Mouse (Mus musculus): Measurements from ENCODE around the gene Ptn. TPM values are rescaled to one million over a fixed set of nuclear protein-coding genes. Genes with fewer than 3 reads are reported as not detected.
"Not testable (repeated sequence)": the region's sequence is repeated elsewhere in the genome, so short reads cannot be mapped to it uniquely, and the experiment has no call there.

Gene Ptn
- polyA plus RNA-seq, 1 experiment from 2014 or later, result 532 TPM

- H3K4me1 ChIP-seq (ENCODE audit: control insufficient read depth, insufficient read depth, low read length), result peaks cover 11% of the 10 kb centered on the region
- H3K9ac ChIP-seq (ENCODE audit: low read length), result no peak overlapping the region
- ATAC-seq (peak; percentile 21; the same call in 1 of the 2 replicates), DNase-seq (ENCODE audit: low spot score) (peak; percentile 70)
- H3K9me3 ChIP-seq (replicated peaks; ENCODE audit: control insufficient read depth, low read length), result no peaks in the 10 kb centered on the region
- no peaks in the 10 kb centered on the region for H3K27me3 ChIP-seq (replicated peaks; ENCODE audit: control insufficient read depth, insufficient read depth, low read length)
- no peaks in the 10 kb centered on the region; the same call in 1 of the 2 replicates for H3K36me3 ChIP-seq (ENCODE audit: control insufficient read depth, insufficient read depth, low read length)
- no peak overlapping the region for H3K4me2 ChIP-seq (ENCODE audit: low read length)
- 9% methylated on average over 6 of the region's 6 CpGs for WGBS
- no peak overlapping the region for H3K4me3 ChIP-seq (ENCODE audit: low read depth, low read length)
- no peak overlapping the region for H3K27ac ChIP-seq (ENCODE audit: low read depth, low read length)
These were observed 57.1 kb downstream of the Ptn start for GRCm38 (mm10) chr6:36752887-36753286.

- Histone ChIP-seq H3K9ac (ENCODE audit: low read length) (no peak overlapping the region), H3K9me3 (replicated peaks; ENCODE audit: control insufficient read depth, low read length) (no peaks in the 10 kb centered on the region), H3K4me2 (ENCODE audit: low read length) (no peak overlapping the region), H3K4me1 (ENCODE audit: control insufficient read depth, insufficient read depth, low read length) (peaks cover 2% of the 10 kb centered on the region; the same call in 1 of the 2 replicates), H3K27me3 (replicated peaks; ENCODE audit: control insufficient read depth, insufficient read depth, low read length) (no peaks in the 10 kb centered on the region), H3K27ac (ENCODE audit: low read depth, low read length) (no peak overlapping the region), H3K4me3 (ENCODE audit: low read depth, low read length) (no peak overlapping the region), H3K36me3 (ENCODE audit: control insufficient read depth, insufficient read depth, low read length) (peaks cover 52% of the 10 kb centered on the region)
- DNase-seq (ENCODE audit: low spot score) (no peak), ATAC-seq (no peak)
- 81% methylated on average over 5 of the region's 5 CpGs for WGBS
These were observed 70.2 kb downstream of the Ptn start for GRCm38 (mm10) chr6:36739811-36740210.

- Histone ChIP-seq H3K9ac (ENCODE audit: low read length) (no peak overlapping the region), H3K4me1 (ENCODE audit: control insufficient read depth, insufficient read depth, low read length) (peaks cover 2% of the 10 kb centered on the region; the same call in 1 of the 2 replicates), H3K27me3 (replicated peaks; ENCODE audit: control insufficient read depth, insufficient read depth, low read length) (no peaks in the 10 kb centered on the region), H3K27ac (ENCODE audit: low read depth, low read length) (no peak overlapping the region), H3K36me3 (ENCODE audit: control insufficient read depth, insufficient read depth, low read length) (peaks cover 69% of the 10 kb centered on the region), H3K4me2 (ENCODE audit: low read length) (no peak overlapping the region), H3K4me3 (ENCODE audit: low read depth, low read length) (no peak overlapping the region), H3K9me3 (replicated peaks; ENCODE audit: control insufficient read depth, low read length) (peaks cover 2% of the 10 kb centered on the region; the same call in 1 of the 2 replicates)
- DNase-seq (ENCODE audit: low spot score), result no peak
- 62% methylated on average over 2 of the region's 2 CpGs for WGBS
- no peak for ATAC-seq
These were observed 73.3 kb downstream of the Ptn start for GRCm38 (mm10) chr6:36736763-36737162.

GRCm38 (mm10) chr6:36735622-36736021 lies 74.4 kb downstream of the Ptn start:
- 78% methylated on average over 4 of the region's 4 CpGs for WGBS
- H3K4me2 ChIP-seq (ENCODE audit: low read length); H3K4me1 ChIP-seq (ENCODE audit: control insufficient read depth, insufficient read depth, low read length); H3K27me3 ChIP-seq (replicated peaks; ENCODE audit: control insufficient read depth, insufficient read depth, low read length); DNase-seq (ENCODE audit: low spot score); ATAC-seq; H3K27ac ChIP-seq (ENCODE audit: low read depth, low read length); H3K4me3 ChIP-seq (ENCODE audit: low read depth, low read length); H3K9ac ChIP-seq (ENCODE audit: low read length): not testable (repeated sequence)
- H3K9me3 ChIP-seq (replicated peaks; ENCODE audit: control insufficient read depth, low read length), result peaks cover 12% of the 10 kb centered on the region
- H3K36me3 ChIP-seq (ENCODE audit: control insufficient read depth, insufficient read depth, low read length), result peaks cover 68% of the 10 kb centered on the region

GRCm38 (mm10) chr6:36729811-36730210 lies 80.2 kb downstream of the Ptn start:
- not testable (repeated sequence) for H3K4me3 ChIP-seq (ENCODE audit: low read depth, low read length); DNase-seq (ENCODE audit: low spot score); ATAC-seq; H3K4me1 ChIP-seq (ENCODE audit: control insufficient read depth, insufficient read depth, low read length); H3K27me3 ChIP-seq (replicated peaks; ENCODE audit: control insufficient read depth, insufficient read depth, low read length); H3K9ac ChIP-seq (ENCODE audit: low read length); H3K4me2 ChIP-seq (ENCODE audit: low read length); H3K27ac ChIP-seq (ENCODE audit: low read depth, low read length)
- Histone ChIP-seq H3K9me3 (replicated peaks; ENCODE audit: control insufficient read depth, low read length) (peaks cover 17% of the 10 kb centered on the region), H3K36me3 (ENCODE audit: control insufficient read depth, insufficient read depth, low read length) (peaks cover 41% of the 10 kb centered on the region)
- WGBS, result over 99% methylated on average over 7 of the region's 7 CpGs

- no peak overlapping the region for H3K4me3 ChIP-seq (ENCODE audit: low read depth, low read length)
- no peak overlapping the region for H3K4me2 ChIP-seq (ENCODE audit: low read length)
- H3K4me1 ChIP-seq (ENCODE audit: control insufficient read depth, insufficient read depth, low read length), result peaks cover 3% of the 10 kb centered on the region
- H3K9me3 ChIP-seq (replicated peaks; ENCODE audit: control insufficient read depth, low read length), result peaks cover 17% of the 10 kb centered on the region
- 61% methylated on average over 7 of the region's 7 CpGs for WGBS
- peaks cover 30% of the 10 kb centered on the region for H3K36me3 ChIP-seq (ENCODE audit: control insufficient read depth, insufficient read depth, low read length)
- DNase-seq (ENCODE audit: low spot score), result peak; percentile 13
- H3K9ac ChIP-seq (ENCODE audit: low read length), result no peak overlapping the region
- no peak overlapping the region for H3K27ac ChIP-seq (ENCODE audit: low read depth, low read length)
- H3K27me3 ChIP-seq (replicated peaks; ENCODE audit: control insufficient read depth, insufficient read depth, low read length), result no peaks in the 10 kb centered on the region
- ATAC-seq, result no peak
These were observed 81.9 kb downstream of the Ptn start for GRCm38 (mm10) chr6:36728079-36728478.

- DNase-seq (ENCODE audit: low spot score) (peak; percentile 48), ATAC-seq (no peak)
- Histone ChIP-seq H3K4me3 (ENCODE audit: low read depth, low read length) (no peak overlapping the region), H3K9ac (ENCODE audit: low read length) (no peak overlapping the region), H3K4me1 (ENCODE audit: control insufficient read depth, insufficient read depth, low read length) (peaks cover 7% of the 10 kb centered on the region), H3K9me3 (replicated peaks; ENCODE audit: control insufficient read depth, low read length) (peaks cover 5% of the 10 kb centered on the region; the same call in 1 of the 2 replicates), H3K4me2 (ENCODE audit: low read length) (no peak overlapping the region), H3K36me3 (ENCODE audit: control insufficient read depth, insufficient read depth, low read length) (peaks cover 9% of the 10 kb centered on the region; the same call in 1 of the 2 replicates), H3K27me3 (replicated peaks; ENCODE audit: control insufficient read depth, insufficient read depth, low read length) (no peaks in the 10 kb centered on the region), H3K27ac (ENCODE audit: low read depth, low read length) (no peak overlapping the region)
- WGBS, result 78% methylated on average over 3 of the region's 3 CpGs
These were observed 84.4 kb downstream of the Ptn start for GRCm38 (mm10) chr6:36725509-36726160.

GRCm38 (mm10) chr6:36722769-36723549 lies 87.1 kb downstream of the Ptn start:
- Histone ChIP-seq H3K9ac (ENCODE audit: low read length) (no peak overlapping the region), H3K4me3 (ENCODE audit: low read depth, low read length) (no peak overlapping the region), H3K27ac (ENCODE audit: low read depth, low read length) (peak overlapping the region; percentile 58), H3K4me2 (ENCODE audit: low read length) (no peak overlapping the region), H3K36me3 (ENCODE audit: control insufficient read depth, insufficient read depth, low read length) (0 out of 2 replicates have a peak, but pooled peaks cover 6% of the 10 kb centered on the region), H3K9me3 (replicated peaks; ENCODE audit: control insufficient read depth, low read length) (no peaks in the 10 kb centered on the region), H3K4me1 (ENCODE audit: control insufficient read depth, insufficient read depth, low read length) (peaks cover 7% of the 10 kb centered on the region), H3K27me3 (replicated peaks; ENCODE audit: control insufficient read depth, insufficient read depth, low read length) (no peaks in the 10 kb centered on the region)
- WGBS, result 34% methylated on average over 5 of the region's 5 CpGs
- peak; percentile 70 for DNase-seq (ENCODE audit: low spot score)
- peak; percentile 85 for ATAC-seq

GRCm38 (mm10) chr6:36713329-36713728 lies 96.7 kb downstream of the Ptn start:
- Histone ChIP-seq H3K4me1 (ENCODE audit: control insufficient read depth, insufficient read depth, low read length) (no peaks in the 10 kb centered on the region), H3K4me3 (ENCODE audit: low read depth, low read length) (no peak overlapping the region), H3K9ac (ENCODE audit: low read length) (no peak overlapping the region), H3K27me3 (replicated peaks; ENCODE audit: control insufficient read depth, insufficient read depth, low read length) (no peaks in the 10 kb centered on the region), H3K27ac (ENCODE audit: low read depth, low read length) (no peak overlapping the region), H3K4me2 (ENCODE audit: low read length) (no peak overlapping the region), H3K9me3 (replicated peaks; ENCODE audit: control insufficient read depth, low read length) (no peaks in the 10 kb centered on the region), H3K36me3 (ENCODE audit: control insufficient read depth, insufficient read depth, low read length) (peaks cover 24% of the 10 kb centered on the region)
- no peak for ATAC-seq
- no peak for DNase-seq (ENCODE audit: low spot score)
- WGBS, result 90% methylated on average over 4 of the region's 4 CpGs
